Mouse (Mus musculus) left cerebral cortex, postnatal 36 days (tissue): ENCODE results near the gene Adap1. TPM values are rescaled to one million over a fixed set of nuclear protein-coding genes. Genes with fewer than 3 reads are reported as not detected.

ENCODE experiments used
- DNase-seq, 2 experiments: peaks; one replicate each; pipeline ENCODE4 v3.0.0; 2021 to 2022; ENCODE audit warnings: low spot score in 2 of 2, mixed read lengths in 1 of 2
- intact Hi-C: fragments of 180-260 bp; cut with DNase I; formaldehyde crosslinking; loops from one replicate; pipeline ENCODE4 v1.15.1; 2025
- total RNA-seq, 2 experiments: library from RNA; stranded (reverse); gene quantifications; 2 replicates each; pipeline ENCODE4 v1.2.3; 2021

Adap1 gene
- total RNA-seq, 2 experiments from 2014 or later: 260 to 316 TPM

- no peak for DNase-seq
- intact Hi-C loops: no loop called here
These were observed 782 bp upstream of the Adap1 start for GRCm38 (mm10) chr5:139326111-139326696.

- intact Hi-C loops: loop anchor here (1.0 kb wide), 1 partner anchor 43 kb away; no protein-coding TSS in a partner anchor
- peak; percentile 59 to 70 for DNase-seq
These were observed 579 bp downstream of the Adap1 start for GRCm38 (mm10) chr5:139324691-139325394.

GRCm38 (mm10) chr5:139324045-139324491, 1.4 kb downstream of the Adap1 start:
- intact Hi-C loops: no loop called here

GRCm38 (mm10) chr5:139323260-139323924, 2.0 kb downstream of the Adap1 start:
- intact Hi-C loops: no loop called here

More at GRCm38 (mm10) chr5:139324045-139324491, 1.4 kb downstream of the Adap1 start:
- DNase-seq: peak; percentile 65 to 78

GRCm38 (mm10) chr5:139321331-139321730, 4.1 kb downstream of the Adap1 start:
- no peak for DNase-seq
- intact Hi-C loops: no loop called here

More at GRCm38 (mm10) chr5:139323260-139323924, 2.0 kb downstream of the Adap1 start:
- peak in 1 of 2 experiments; percentile 25 for DNase-seq

GRCm38 (mm10) chr5:139320424-139320823, 5.0 kb downstream of the Adap1 start:
- DNase-seq: no peak
- intact Hi-C loops: no loop called here

- DNase-seq: peak; percentile 57 to 58
- intact Hi-C loops: no loop called here
These were observed 7.5 kb downstream of the Adap1 start for GRCm38 (mm10) chr5:139317751-139318504.

GRCm38 (mm10) chr5:139316982-139317675, 8.3 kb downstream of the Adap1 start:
- DNase-seq: no peak
- intact Hi-C loops: no loop called here

GRCm38 (mm10) chr5:139314941-139315642, 10.3 kb downstream of the Adap1 start:
- intact Hi-C loops: no loop called here
- no peak for DNase-seq

GRCm38 (mm10) chr5:139313536-139313935, 11.9 kb downstream of the Adap1 start:
- intact Hi-C loops: no loop called here
- DNase-seq: no peak

GRCm38 (mm10) chr5:139311822-139312221, 13.6 kb downstream of the Adap1 start:
- no peak for DNase-seq
- intact Hi-C loops: no loop called here

GRCm38 (mm10) chr5:139310477-139310876, 14.9 kb downstream of the Adap1 start:
- intact Hi-C loops: no loop called here

GRCm38 (mm10) chr5:139309946-139310345, 15.5 kb downstream of the Adap1 start:
- intact Hi-C loops: no loop called here
- no peak for DNase-seq

More at GRCm38 (mm10) chr5:139310477-139310876, 14.9 kb downstream of the Adap1 start:
- no peak for DNase-seq

GRCm38 (mm10) chr5:139303646-139304061, 21.8 kb downstream of the Adap1 start:
- DNase-seq: no peak
- intact Hi-C loops: no loop called here

- no peak for DNase-seq
- intact Hi-C loops: no loop called here
These were observed 23.3 kb downstream of the Adap1 start for GRCm38 (mm10) chr5:139302101-139302500.

- no peak for DNase-seq
- intact Hi-C loops: no loop called here
These were observed 27.7 kb downstream of the Adap1 start for GRCm38 (mm10) chr5:139297745-139298144.

- no peak for DNase-seq
- intact Hi-C loops: no loop called here
These were observed 28.3 kb downstream of the Adap1 start for GRCm38 (mm10) chr5:139297092-139297491.

GRCm38 (mm10) chr5:139294089-139294488, 31.3 kb downstream of the Adap1 start:
- intact Hi-C loops: no loop called here
- DNase-seq: no peak
